Mouse (Mus musculus): ENCODE results near the gene Borcs5. TPM values are rescaled to one million over a fixed set of nuclear protein-coding genes. Genes with fewer than 3 reads are reported as not detected.

The Borcs5 gene
- polyA plus RNA-seq, 1 experiment from 2014 or later: 13.9 TPM

DNA sequence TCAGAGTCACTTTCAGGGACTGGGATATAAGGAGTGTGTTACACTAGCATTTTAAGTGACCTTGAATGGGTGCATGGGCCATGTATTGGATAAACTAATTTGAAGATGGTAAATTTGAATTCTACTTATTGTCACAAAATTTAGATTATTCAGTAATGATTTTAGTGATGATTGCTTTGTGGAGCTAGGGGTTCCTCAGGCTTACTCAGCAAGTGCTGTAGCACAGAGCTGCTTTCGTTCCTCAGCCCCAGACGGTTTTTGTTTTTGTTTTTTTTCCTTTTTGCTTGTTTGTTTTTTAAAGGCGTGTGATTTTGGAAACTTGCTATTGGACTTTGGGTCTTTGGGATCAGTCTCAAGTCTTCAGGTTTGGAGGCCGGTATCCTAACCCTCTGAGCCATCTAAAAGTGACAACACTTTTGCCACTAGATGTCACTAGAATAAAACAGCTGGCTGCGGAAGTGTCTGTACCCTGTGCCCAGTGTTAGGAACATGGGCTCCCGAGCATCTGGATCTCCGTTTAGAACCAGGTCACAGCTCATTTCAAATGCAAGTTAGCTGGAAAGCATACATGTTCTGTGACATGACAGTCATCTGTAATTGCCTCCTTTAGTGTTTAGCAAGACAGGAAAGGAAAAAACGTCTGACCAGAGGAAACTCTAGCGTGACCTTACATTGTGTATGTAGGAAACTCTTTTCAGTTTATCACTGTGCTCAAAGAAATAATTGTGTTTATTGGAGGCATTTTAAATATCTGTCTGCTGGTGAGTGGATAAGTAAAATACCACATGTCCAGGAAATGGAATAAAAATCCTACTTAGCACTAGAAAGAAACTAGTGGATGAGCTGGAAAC lies 20.0 kb downstream of the Borcs5 start:
- Histone ChIP-seq H3K4me2 (peak overlapping the region; percentile 24; the same call in 1 of the 2 replicates), H3K27me3 (ENCODE audit: insufficient read depth, low read length) (no peaks in the 10 kb centered on the region), H3K9ac (no peak overlapping the region), H3K27ac (ENCODE audit: low read depth) (no peak overlapping the region), H3K4me1 (ENCODE audit: insufficient read depth) (no peaks in the 10 kb centered on the region), H3K4me3 (ENCODE audit: low read depth, low read length) (no peak overlapping the region), H3K36me3 (ENCODE audit: insufficient read depth) (no peaks in the 10 kb centered on the region), H3K9me3 (ENCODE audit: low read depth, low read length) (no peaks in the 10 kb centered on the region)
- DNase-seq (peak; percentile 88), ATAC-seq (ENCODE audit: insufficient read depth) (peak; percentile 94)
- TF ChIP-seq CTCF (IDR thresholded peaks at IDR 0.05; ENCODE audit: low read depth): peak; percentile 80
- WGBS: 15% methylated on average over 9 of the region's 9 CpGs

DNA sequence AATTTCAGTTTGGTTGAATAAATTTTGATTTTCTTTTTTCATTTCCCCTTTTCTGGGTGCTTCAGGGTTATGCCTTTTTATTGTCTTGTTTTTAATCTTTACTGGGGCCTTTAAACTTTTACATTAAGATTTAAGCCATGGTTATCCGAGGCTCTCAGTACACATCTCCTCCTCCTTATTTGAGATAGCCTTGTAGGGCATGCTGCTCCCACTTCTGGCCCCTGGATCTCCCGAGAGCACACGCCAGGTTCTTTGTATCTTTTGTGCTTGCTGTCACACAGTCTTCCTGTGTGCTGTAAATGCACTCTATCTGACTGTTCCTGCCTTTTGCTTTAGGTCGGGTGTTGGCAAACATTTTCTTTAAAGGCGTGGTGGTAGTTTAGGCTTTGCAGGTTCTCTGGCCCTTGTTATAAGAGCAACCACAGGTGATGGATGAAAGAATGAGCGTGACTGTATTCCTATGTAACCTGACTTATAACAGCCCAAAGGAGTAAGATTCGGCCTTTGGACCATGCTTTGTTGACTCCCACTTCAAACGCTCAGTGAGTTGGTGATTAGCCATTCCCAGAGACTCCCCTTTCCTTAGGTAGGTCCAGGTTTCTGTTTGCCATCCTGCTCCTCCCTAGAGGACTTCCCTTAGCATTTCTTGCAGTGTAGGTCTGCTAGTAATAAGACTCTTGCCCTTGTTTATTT lies 21.6 kb downstream of the Borcs5 start:
- H3K27ac ChIP-seq (ENCODE audit: low read depth): no peak overlapping the region
- H3K4me2 ChIP-seq: no peak overlapping the region
- no peaks in the 10 kb centered on the region for H3K9me3 ChIP-seq (ENCODE audit: low read depth, low read length)
- no peaks in the 10 kb centered on the region for H3K36me3 ChIP-seq (ENCODE audit: insufficient read depth)
- no peaks in the 10 kb centered on the region for H3K4me1 ChIP-seq (ENCODE audit: insufficient read depth)
- H3K9ac ChIP-seq: no peak overlapping the region
- no peak for DNase-seq
- 58% methylated on average over 8 of the region's 8 CpGs for WGBS
- no peak overlapping the region for H3K4me3 ChIP-seq (ENCODE audit: low read depth, low read length)
- no peak for ATAC-seq (ENCODE audit: insufficient read depth)
- no peak for TF ChIP-seq CTCF (IDR thresholded peaks at IDR 0.05; ENCODE audit: low read depth)
- H3K27me3 ChIP-seq (ENCODE audit: insufficient read depth, low read length): no peaks in the 10 kb centered on the region

DNA sequence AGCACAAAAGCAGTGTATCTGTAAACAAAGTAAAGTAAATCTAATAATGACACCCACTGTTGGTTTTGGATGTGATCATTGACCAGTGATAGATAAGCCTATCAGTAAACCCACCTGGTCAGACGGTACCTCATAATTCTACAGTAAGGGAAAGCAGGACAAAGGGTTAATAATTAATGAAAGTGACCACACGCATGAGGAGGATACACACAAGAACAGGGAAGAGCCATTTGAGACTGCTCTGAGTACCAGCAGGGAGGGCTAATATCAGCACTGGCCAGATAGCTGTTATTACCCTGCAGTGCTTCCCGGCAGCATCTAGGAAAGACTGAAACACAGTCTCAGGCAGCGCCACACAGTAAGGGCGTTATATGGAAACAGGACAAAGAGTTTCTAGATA lies 25.3 kb downstream of the Borcs5 start:
- no peak overlapping the region for H3K4me2 ChIP-seq
- no peak overlapping the region for H3K4me3 ChIP-seq (ENCODE audit: low read depth, low read length)
- H3K9me3 ChIP-seq (ENCODE audit: low read depth, low read length): no peaks in the 10 kb centered on the region
- no peaks in the 10 kb centered on the region for H3K36me3 ChIP-seq (ENCODE audit: insufficient read depth)
- no peak for TF ChIP-seq CTCF (IDR thresholded peaks at IDR 0.05; ENCODE audit: low read depth)
- WGBS: 53% methylated on average over 5 of the region's 5 CpGs
- H3K4me1 ChIP-seq (ENCODE audit: insufficient read depth): no peaks in the 10 kb centered on the region
- no peaks in the 10 kb centered on the region for H3K27me3 ChIP-seq (ENCODE audit: insufficient read depth, low read length)
- H3K9ac ChIP-seq: no peak overlapping the region
- no peak for DNase-seq
- no peak overlapping the region for H3K27ac ChIP-seq (ENCODE audit: low read depth)
- ATAC-seq (ENCODE audit: insufficient read depth): no peak

DNA sequence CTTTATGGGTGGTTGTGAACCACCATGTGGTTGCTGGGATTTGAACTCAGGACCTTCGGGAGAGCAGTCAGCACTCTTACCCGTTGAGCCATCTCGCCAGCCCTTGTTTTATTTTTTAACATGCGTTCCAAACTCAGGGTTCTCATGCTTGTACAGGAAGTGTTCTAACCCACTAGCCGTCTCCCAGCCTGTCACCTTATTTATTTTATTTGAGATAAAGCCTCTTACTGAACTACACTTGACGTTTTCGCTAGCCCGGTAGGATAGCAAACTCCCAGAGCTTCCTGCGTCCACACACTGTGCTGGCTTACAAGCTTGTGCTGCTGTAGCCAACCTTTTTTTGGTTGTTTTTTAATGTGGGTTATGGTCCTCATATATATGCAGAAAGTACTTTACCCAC lies 26.5 kb downstream of the Borcs5 start:
- Histone ChIP-seq H3K27ac (ENCODE audit: low read depth) (no peak overlapping the region), H3K36me3 (ENCODE audit: insufficient read depth) (no peaks in the 10 kb centered on the region), H3K27me3 (ENCODE audit: insufficient read depth, low read length) (no peaks in the 10 kb centered on the region), H3K4me1 (ENCODE audit: insufficient read depth) (no peaks in the 10 kb centered on the region), H3K9ac (no peak overlapping the region), H3K4me3 (ENCODE audit: low read depth, low read length) (no peak overlapping the region), H3K9me3 (ENCODE audit: low read depth, low read length) (no peaks in the 10 kb centered on the region), H3K4me2 (no peak overlapping the region)
- DNase-seq: peak; percentile 28
- TF ChIP-seq CTCF (IDR thresholded peaks at IDR 0.05; ENCODE audit: low read depth): no peak
- ATAC-seq (ENCODE audit: insufficient read depth): no peak; the same call in 1 of the 2 replicates
- 21% methylated on average over 9 of the region's 9 CpGs for WGBS

DNA sequence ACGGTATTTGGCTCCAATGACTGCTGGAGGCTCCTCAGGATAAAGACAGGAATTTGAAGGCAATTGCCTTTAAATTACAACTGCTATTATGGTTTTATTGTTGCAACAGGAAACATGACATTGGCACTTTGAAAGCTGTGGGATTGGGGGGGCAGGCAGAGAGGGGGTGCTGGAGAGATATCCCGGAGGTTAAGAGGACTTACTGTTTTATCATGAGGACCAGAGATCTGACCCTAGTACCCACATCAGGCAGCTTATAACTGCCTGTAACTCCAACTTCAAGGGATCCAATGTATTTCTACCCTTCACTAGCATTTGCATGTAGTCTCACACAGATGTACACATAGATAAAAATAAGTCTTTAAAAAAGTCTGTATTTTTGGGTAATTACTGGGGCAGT lies 29.2 kb downstream of the Borcs5 start:
- no peak overlapping the region for H3K27ac ChIP-seq (ENCODE audit: low read depth)
- ATAC-seq (ENCODE audit: insufficient read depth) (no peak), DNase-seq (no peak)
- H3K4me2 ChIP-seq: no peak overlapping the region
- H3K4me3 ChIP-seq (ENCODE audit: low read depth, low read length): no peak overlapping the region
- no peaks in the 10 kb centered on the region for H3K9me3 ChIP-seq (ENCODE audit: low read depth, low read length)
- no peaks in the 10 kb centered on the region for H3K36me3 ChIP-seq (ENCODE audit: insufficient read depth)
- H3K27me3 ChIP-seq (ENCODE audit: insufficient read depth, low read length): no peaks in the 10 kb centered on the region
- no peak overlapping the region for H3K9ac ChIP-seq
- no peak for TF ChIP-seq CTCF (IDR thresholded peaks at IDR 0.05; ENCODE audit: low read depth)
- 72% methylated on average over 2 of the region's 2 CpGs for WGBS
- no peaks in the 10 kb centered on the region for H3K4me1 ChIP-seq (ENCODE audit: insufficient read depth)

DNA sequence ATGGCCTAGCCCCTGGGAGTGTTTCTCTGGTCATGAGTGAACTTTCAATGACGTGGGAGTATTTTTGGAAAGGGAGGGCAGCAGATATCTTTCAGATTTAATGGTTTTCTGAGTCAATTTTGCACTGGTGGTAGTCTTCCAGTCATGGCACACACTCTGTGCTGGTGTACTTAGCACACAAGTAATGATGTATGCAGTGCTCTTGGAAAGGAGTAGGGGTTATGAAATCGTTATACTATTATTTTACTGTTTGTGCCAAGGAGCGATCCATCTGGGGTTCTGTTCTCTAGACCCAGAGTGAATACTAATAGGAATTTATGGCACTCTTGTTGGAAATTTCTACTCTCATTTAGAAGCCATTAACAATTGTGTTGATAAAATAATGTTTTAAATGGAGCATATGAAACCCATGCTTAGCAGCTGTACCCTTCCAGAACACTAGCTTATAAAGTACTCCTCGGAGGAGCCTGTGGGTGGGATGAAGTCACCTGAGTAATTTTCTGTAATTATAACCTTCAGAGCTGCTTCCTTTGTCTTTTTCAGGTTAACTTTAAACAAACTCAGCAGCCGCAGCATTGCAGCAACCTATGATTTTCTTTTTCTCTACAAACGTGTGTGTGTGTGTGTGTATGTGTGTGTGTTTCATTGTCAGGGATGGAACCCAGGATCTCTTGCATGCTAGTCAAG lies 30.0 kb downstream of the Borcs5 start:
- Histone ChIP-seq H3K27ac (ENCODE audit: low read depth) (no peak overlapping the region), H3K4me1 (ENCODE audit: insufficient read depth) (no peaks in the 10 kb centered on the region), H3K36me3 (ENCODE audit: insufficient read depth) (no peaks in the 10 kb centered on the region), H3K4me3 (ENCODE audit: low read depth, low read length) (no peak overlapping the region), H3K27me3 (ENCODE audit: insufficient read depth, low read length) (no peaks in the 10 kb centered on the region), H3K4me2 (no peak overlapping the region), H3K9me3 (ENCODE audit: low read depth, low read length) (no peaks in the 10 kb centered on the region), H3K9ac (no peak overlapping the region)
- WGBS: 76% methylated on average over 6 of the region's 6 CpGs
- no peak for TF ChIP-seq CTCF (IDR thresholded peaks at IDR 0.05; ENCODE audit: low read depth)
- DNase-seq (no peak), ATAC-seq (ENCODE audit: insufficient read depth) (no peak)
